Mouse (Mus musculus): ENCODE measurements around the gene Gm10306.

Gene Gm10306

DNA sequence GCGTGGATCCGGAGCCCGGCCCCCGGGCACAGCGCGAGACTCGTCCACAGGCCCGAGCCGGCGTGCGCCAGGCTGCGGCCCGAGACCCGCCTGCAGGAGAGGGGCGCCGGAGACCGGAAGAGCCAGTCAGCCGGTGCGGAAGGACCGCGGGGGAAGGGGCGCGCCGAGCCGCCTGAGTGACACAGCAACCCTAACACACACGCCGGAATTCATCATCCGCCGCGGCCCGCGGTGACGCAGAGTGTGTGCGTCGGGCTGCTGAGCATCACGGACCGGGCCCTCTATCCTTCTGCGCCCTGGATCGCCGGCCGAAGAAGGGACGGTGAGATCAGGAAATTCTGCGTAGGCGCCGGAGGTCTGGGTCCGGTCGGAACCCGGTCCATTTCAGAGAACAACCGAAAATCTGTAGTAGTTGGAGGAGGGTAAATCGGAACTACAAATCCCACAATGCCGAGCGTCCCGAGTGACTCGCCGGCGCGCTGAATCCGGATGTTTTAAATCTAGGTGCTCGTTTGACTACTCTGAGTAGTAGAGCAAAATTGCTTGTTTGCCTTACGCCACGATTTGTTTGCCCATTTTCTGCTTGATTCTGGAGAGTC, 46.8 kb downstream of the Gm10306 start, which contains the start of gene Plaa:
Plaa (minus strand) TSS at position 214 of the 599 bp plus-strand sequence.
- in situ Hi-C loops (cut with MboI; ENCODE audit: low pct_unique_long_range_greater_than_20kb in 1 of 2, low sequenced_read_pairs in 2 of 2, unreplicated experiment in 1 of 2) = no loop called here

- in situ Hi-C loops (cut with MboI; ENCODE audit: low pct_unique_long_range_greater_than_20kb in 1 of 2, low sequenced_read_pairs in 2 of 2, unreplicated experiment in 1 of 2) = no loop called here
These were observed 48.2 kb downstream of the Gm10306 start for GRCm38 (mm10) chr4:94604452-94605019.

- in situ Hi-C loops (cut with MboI; ENCODE audit: low pct_unique_long_range_greater_than_20kb in 1 of 2, low sequenced_read_pairs in 2 of 2, unreplicated experiment in 1 of 2) = no loop called here
These were observed 49.2 kb downstream of the Gm10306 start for GRCm38 (mm10) chr4:94605591-94605990.
